Mouse (Mus musculus) heart, adult 2 months (tissue): ENCODE measurements at regions not wholly inside any gene's neighbourhood (a gene's known extent, or its start where the extent isn't known, plus 50 kb on each side); places are given as distances from the start of the nearest gene placed in this dataset.

Experiments
- CTCF ChIP-seq: fragments of 200-600 bp; IDR thresholded peaks from 2 replicates; pipeline ENCODE4 v1.8.1; 2022; ENCODE audit warnings: antibody characterized with exemption, mild to moderate bottlenecking, moderate library complexity
- EP300 ChIP-seq: fragments of 200-500 bp; IDR thresholded peaks from 2 replicates; pipeline ENCODE4 v1.6.1; 2011; ENCODE audit warnings: low read depth, low read length, control low read depth; ENCODE audit not compliant: insufficient read depth

- TF ChIP-seq CTCF (no peak), EP300 (no peak)
Observed at GRCm38 (mm10) chr13:107847179-107848012, 196.8 kb upstream of the Smim15 start.
